Mouse (Mus musculus): ENCODE measurements at regions not wholly inside any gene's neighbourhood (a gene's known extent, or its start where the extent isn't known, plus 50 kb on each side); places are given as distances from the start of the nearest gene placed in this dataset.

- H3K4me2 ChIP-seq (ENCODE audit: low read depth, low read length), result no peak overlapping the region
- no peak overlapping the region for H3K4me3 ChIP-seq (ENCODE audit: low read depth, low read length)
- H3K4me1 ChIP-seq (ENCODE audit: control insufficient read depth, insufficient read depth), result no peaks in the 10 kb centered on the region
- H3K9me3 ChIP-seq (replicated peaks; ENCODE audit: control insufficient read depth, low read length), result no peaks in the 10 kb centered on the region
- no peaks in the 10 kb centered on the region for H3K36me3 ChIP-seq (replicated peaks; ENCODE audit: control insufficient read depth, insufficient read depth, low read length)
- TF ChIP-seq CTCF (IDR thresholded peaks at IDR 0.05; ENCODE audit: low read depth), result no peak
- TF ChIP-seq EP300 (IDR thresholded peaks at IDR 0.05; ENCODE audit: low read depth), result no peak
- H3K27ac ChIP-seq (ENCODE audit: low read depth), result no peak overlapping the region
- DNase-seq (ENCODE audit: low spot score), result no peak
- no peaks in the 10 kb centered on the region for H3K27me3 ChIP-seq (ENCODE audit: control insufficient read depth, insufficient read depth, low read length)
- no peak for ATAC-seq (ENCODE audit: insufficient read depth, low read depth)
- H3K9ac ChIP-seq (replicated peaks; ENCODE audit: low read depth, low read length), result no peak overlapping the region
Observed at GRCm38 (mm10) chr6:13369709-13370296, 145.0 kb upstream of the Vwde start.

Data from heart, postnatal 0 days (tissue).